Mouse (Mus musculus) megakaryocyte-erythroid progenitor cell, adult 5-6 weeks (primary cell): Measurements from ENCODE around the gene Rpap2. TPM values are rescaled to one million over a fixed set of nuclear protein-coding genes. Genes with fewer than 3 reads are reported as not detected.

Experiments used
- ATAC-seq: replicated peaks from 2 replicates; pipeline ENCODE4 v1.8.0; 2016; ENCODE audit warnings: mild to moderate bottlenecking, inconsistent platforms; ENCODE audit not compliant: severe bottlenecking, poor library complexity, low FRiP score, low TSS enrichment
- total RNA-seq, 2 experiments: library from RNA; stranded (forward) in 1 of 2; stranded (reverse) in 1 of 2; fragments of 200-1000, 215-1000 nt in 1 of 2; fragments of >200 nt in 1 of 2; fragmentation: Nextera tagmentation in 1 of 2; gene quantifications; 2 replicates each; pipeline ENCODE4 v1.2.3; 2014 to 2017

The Rpap2 gene
- 11.7 and 12.8 TPM in 2 replicates for total RNA-seq (2014; fragmentation: Nextera tagmentation)
- 23.7 and 24.3 TPM in 2 replicates for total RNA-seq (2017)

DNA sequence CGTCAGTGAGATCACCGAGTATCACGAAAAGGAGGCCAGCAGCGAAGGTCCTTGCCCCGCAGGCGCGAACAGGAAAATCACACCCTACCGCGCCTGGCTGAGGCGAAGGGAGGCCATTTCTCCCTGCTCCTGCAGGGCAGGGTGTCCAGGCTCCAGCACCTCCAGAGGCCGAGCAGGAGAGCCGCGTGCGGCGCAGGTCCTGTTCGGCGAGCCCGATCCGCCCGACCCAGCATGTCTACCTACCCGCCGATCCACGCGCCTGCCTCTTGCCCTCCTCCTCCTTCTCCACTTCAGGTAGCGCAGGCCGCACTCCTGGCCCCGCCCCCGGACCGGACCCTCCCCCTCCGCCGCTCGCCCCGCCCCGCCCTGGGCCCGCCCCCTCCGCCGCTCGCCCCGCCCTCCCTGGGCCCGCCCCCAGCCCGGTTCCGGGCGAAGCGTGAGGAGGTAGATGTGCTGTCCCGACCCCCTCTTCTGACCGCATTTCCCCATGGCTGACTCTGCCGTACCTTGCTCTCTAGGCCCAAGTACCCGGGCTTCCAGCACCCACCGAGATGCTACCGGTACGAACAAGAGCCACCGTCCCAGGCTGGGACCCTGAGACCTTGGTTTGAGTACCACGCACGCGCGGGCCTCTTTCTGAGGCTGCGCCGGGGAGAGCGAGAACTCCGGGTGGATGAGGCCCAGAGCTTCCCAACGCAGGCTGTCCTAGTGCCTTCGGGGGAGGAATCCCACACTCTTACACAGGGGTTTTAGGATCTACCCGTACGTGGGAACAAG is at the start of gene Rpap2, which contains the start of gene Glmn:
Rpap2 (plus strand) TSS at position 73 of the 777 bp plus-strand sequence.
Glmn (minus strand) TSS at position 588 of the 777 bp plus-strand sequence.
- peak; percentile 93 for ATAC-seq

DNA sequence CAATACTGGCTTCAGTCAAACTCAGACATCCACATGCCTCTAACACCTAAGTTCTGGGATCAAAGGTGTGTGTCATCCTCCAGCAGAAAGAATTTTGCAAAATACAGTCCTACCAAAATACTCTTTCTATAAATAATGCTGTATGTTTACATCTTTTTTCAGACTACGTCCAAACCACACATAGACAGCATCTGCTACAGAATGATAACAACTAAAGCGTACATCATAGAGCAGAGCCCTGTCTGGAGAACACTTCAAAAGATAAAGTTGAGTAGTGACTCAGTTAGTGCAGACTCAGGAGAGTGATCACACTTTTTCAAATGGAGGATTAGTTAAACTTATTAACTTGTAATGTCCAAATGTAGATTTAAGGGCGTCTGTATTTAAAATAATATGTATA is 49.2 kb upstream of the Rpap2 start:
- ATAC-seq: peak; percentile 96

GRCm38 (mm10) chr5:107548444-107548843 is 48.7 kb upstream of the Rpap2 start:
- ATAC-seq: 0 out of 2 replicates have a peak, but pooled peaks have one; percentile 40

- no peak for ATAC-seq
Observed at GRCm38 (mm10) chr5:107554336-107554735, 42.8 kb upstream of the Rpap2 start.

GRCm38 (mm10) chr5:107556969-107557368 is 40.2 kb upstream of the Rpap2 start:
- no peak for ATAC-seq

DNA sequence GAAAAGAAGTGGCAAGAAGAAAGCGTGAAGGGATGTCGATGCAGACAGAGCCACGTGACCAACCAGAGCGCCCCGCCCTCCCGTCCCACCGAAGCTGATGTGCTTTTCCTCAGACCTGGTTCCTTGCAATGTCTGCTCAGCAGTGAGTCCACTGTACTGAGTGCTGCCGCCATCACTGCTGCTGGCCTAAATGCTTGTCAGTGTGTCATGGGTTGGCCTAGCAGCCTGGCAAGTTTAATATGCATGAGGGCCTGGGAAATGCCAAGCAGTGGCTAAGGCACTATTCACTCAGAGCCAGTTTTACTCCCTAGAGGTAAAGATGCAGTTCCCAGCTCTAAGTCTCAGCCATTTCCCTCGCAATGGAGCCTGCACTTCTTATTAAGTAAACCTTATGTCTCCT is 28.0 kb upstream of the Rpap2 start:
- ATAC-seq: no peak

- ATAC-seq: no peak
Observed at GRCm38 (mm10) chr5:107598380-107598779, 1.2 kb downstream of the Rpap2 start.

- ATAC-seq: peak; percentile 77; the same call in 1 of the 2 replicates
Observed at GRCm38 (mm10) chr5:107611224-107611623, 14.1 kb downstream of the Rpap2 start.

DNA sequence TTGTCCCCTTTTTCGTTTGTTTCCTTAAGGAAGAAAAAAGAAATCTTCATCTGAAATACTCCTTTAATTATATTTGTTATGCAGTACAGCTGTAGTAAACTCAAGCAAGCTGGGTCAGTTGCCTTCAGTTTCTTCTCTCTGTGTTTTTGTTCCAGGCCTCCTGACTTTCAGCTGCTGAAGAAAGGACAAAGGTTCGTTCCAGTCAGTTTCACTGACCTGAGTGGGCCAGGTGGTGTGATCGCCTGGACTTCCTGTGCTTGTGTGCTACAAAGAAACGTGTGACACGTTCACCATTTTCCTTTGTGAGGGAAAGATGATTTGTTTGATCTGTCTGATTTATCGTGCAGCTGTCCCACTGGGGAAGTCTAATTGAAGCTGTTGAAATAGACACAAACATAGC is 20.8 kb downstream of the Rpap2 start:
- no peak for ATAC-seq

DNA sequence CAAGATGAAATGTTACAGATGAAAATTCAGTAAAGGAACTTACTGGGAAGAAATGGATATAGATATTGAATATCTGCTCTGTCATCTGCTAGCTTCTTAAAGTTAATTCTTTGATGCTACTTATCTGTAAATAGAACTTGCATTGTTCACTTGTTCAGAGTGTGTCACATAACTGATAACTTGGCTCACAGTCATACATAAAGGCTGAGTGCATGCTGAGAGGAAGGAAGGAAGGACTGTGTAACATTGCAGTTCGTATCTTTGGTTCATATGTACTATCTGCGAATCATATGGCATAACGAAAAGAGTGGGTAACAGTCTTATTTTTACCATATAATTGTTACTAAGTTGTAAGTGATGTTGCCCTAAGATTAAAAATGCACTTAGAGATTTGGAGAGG is 24.2 kb downstream of the Rpap2 start:
- ATAC-seq: peak; percentile 85

DNA sequence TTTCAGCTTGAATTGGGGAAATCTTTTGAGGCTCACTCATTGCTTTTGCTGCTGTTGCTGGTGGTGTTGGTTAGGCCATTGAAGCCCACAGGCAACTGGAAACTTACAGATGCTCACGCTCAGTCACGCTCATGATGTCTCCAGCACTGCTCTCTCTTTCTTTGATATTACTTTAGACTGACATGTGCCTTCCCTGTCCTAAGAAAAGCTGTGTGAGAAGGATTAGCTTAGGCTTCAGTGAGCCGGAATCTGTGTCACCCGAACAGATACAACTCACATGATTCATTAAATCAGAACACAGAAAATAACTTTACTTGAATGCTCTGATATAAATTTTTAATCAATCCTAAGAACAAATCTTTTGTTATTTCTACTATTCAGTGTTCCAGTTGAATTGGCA is 36.5 kb downstream of the Rpap2 start:
- ATAC-seq: no peak

DNA sequence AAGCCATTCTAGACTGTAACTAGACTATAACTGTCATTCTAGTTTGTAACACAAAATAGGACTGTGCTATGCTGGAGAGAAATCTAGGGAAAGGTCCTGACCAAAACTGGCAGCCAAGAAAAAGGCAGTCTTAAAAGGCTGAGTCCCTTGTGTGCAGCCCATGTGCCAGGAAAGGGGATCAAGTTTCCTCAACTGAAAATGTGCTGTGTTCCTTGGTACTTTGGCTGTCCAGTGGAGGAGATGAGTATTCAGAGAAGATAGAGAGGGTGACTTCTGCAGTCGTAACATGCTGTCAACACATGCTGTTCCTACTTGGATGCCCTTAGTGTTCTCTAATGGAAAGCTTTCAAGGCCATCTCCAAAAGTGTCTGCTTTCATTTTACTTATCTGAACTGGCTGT is 39.9 kb downstream of the Rpap2 start:
- no peak for ATAC-seq

- ATAC-seq: no peak
Observed at GRCm38 (mm10) chr5:107638366-107638765, 41.2 kb downstream of the Rpap2 start.

DNA sequence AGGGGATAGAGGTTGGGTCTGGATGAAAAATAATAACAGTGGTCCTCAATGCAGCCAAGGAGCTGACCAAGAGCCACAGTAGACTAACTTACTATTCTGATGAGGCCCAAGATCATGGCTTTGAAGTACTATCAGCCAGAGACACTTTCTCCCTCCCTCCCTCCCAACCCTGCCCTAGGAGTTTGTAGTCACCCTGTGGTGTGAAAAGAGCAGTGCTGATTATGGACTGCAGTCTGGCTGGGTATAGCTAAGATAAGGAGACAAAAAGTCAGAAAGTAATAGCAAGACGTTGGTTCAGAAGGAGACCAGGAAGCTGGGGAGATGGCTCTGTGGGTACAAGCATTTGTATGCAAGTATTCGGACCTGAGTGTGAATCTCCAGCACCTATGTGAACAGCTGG is 47.4 kb downstream of the Rpap2 start:
- peak; percentile 84 for ATAC-seq

GRCm38 (mm10) chr5:107645935-107646334 is 48.8 kb downstream of the Rpap2 start:
- ATAC-seq: no peak

- no peak for ATAC-seq
Observed at GRCm38 (mm10) chr5:107647580-107647979, 50.4 kb downstream of the Rpap2 start.

GRCm38 (mm10) chr5:107648552-107649125 is 51.5 kb downstream of the Rpap2 start:
- no peak for ATAC-seq

DNA sequence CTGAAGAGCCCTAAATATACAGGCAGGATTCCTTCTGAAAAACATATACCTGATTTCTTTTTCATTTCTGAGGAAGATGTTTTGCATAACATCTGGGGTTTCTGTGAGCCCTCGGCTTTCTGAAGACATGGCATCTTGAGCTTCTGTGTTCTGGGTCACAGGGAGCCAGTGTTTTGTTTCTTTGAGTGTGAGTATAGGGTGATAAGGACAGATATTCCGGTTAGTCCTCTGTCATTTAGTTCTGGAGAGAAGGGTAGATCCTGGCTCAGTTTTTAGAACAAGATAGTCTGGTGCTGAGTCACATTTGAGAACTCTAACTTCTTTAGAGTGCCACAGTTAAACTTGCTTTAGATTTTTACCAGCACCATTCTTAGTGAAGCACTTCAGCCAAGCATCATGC is 52.5 kb downstream of the Rpap2 start:
- ATAC-seq: peak; percentile 39; the same call in 1 of the 2 replicates

DNA sequence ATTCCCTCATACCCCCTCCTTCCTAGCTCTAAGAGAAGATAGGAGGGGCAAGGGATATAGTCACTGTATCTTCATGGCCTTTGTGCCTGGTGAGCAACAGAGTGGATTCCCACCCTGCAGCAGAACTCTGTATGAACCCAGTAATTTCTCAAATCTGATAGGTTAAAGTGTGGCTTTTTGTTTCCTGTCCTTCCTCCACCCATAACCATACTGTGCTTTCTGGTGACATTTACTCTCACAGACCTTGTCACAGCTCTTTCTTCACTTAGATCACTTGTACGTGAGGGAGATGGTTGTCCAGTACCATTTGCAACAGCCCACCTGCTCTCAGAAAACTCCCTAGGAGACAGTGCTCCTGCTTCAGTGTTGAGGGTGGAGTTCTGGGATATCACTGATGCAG is 53.3 kb downstream of the Rpap2 start:
- no peak for ATAC-seq

DNA sequence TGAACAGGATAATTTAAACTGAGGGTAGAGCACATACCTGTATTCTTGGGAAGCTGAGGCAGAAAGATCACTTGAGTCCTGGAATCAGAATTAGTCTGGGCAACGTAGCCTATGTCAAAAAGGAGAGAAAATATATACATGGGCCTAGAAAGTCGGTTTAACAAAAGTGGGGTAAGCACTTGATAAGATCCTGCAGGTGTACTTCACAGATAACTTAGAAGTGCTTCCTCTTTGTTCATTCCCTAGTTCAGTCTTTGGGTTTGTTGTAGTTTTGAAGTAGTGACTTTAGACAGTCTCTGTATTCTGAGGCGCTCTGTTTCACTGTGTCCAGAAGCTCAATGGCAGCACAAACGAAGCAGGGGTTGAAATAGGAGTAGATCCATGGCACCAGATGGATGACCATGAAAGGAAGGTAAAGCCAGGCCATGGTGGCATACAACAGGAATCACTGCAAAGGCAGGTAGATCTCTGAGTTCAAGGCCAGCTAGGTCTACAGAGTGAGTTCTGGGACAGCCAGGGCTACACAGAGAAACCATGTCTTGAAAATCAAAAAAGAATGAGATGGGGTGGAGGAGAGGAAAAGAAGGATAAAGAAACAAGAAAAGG is 55.0 kb downstream of the Rpap2 start:
- ATAC-seq: 0 out of 2 replicates have a peak, but pooled peaks have one; percentile 26
